Mouse (Mus musculus): Measurements from ENCODE around the gene Zwilch. TPM values are rescaled to one million over a fixed set of nuclear protein-coding genes. Genes with fewer than 3 reads are reported as not detected.
"Not testable (repeated sequence)": the region's sequence is repeated elsewhere in the genome, so short reads cannot be mapped to it uniquely, and the experiment has no call there.

Gene Zwilch
- total and polyA plus RNA-seq, 3 experiments, result 49.3 to 74.1 (median 72.8) TPM

DNA sequence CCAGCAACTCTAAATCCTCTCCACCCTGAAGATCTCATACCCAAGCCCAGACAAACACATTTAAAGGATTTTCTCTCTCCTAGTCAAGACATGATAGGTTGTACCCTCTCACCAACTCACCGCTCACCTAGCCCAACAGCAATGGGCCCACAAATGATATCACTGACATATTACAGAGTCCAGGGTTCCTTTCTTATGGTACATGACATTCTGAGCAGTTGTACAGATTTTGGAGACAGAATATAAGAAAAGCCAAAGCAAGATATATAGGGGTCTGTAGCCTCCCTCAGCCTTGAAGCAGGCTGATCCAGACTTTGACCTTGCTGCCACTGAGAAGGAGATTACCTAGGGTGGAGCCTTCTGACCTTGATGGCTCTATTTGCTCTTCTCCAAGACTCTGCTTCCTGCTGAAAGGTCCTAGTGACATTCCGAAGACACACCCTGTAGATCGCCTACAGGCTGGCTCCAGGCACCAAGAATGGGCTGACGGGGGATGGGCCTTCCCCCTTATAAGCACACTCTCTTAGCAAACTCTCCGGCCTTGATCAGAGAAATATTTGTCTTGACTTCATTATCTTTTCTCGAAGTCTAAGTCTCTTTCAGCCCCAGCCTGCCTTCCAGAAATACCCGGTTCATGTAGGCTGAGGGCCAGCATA, 26.0 kb upstream of the Zwilch start:
- in situ Hi-C loops (cut with MboI; ENCODE audit: low pct_ligation_motif_present, low pct_unique_long_range_greater_than_20kb, low sequenced_read_pairs), result loop anchor here (10.0 kb wide), 1 partner anchor 56 kb away; the partner anchor contains the start of gene Map2k1
- H3K9me3 ChIP-seq (replicated peaks; ENCODE audit: low read length); H3K4me2 ChIP-seq (ENCODE audit: insufficient read depth, low read depth, poor library complexity, severe bottlenecking); H3K4me1 ChIP-seq (ENCODE audit: control insufficient read depth in 1 of 2, insufficient read depth in 2 of 2); H3K27me3 ChIP-seq (replicated peaks); H3K4me3 ChIP-seq (replicated peaks in 1 of 3; ENCODE audit: low read depth in 2 of 3, low read length in 2 of 3, poor library complexity in 1 of 3); DNase-seq (ENCODE audit: extremely low read depth); dilution Hi-C loops (cut with MboI; ENCODE audit: extremely low pct_ligation_motif_present, extremely low pct_unique_long_range_greater_than_20kb, low sequenced_read_pairs); H3K9ac ChIP-seq (ENCODE audit: insufficient read depth, low read depth); H3K79me2 ChIP-seq (replicated peaks; ENCODE audit: control insufficient read depth, extremely low read depth, insufficient read depth, poor library complexity, severe bottlenecking); H3K27ac ChIP-seq (ENCODE audit: insufficient read depth, low read depth): not testable (repeated sequence)
- H3K36me3 ChIP-seq (replicated peaks in 1 of 2; ENCODE audit: control insufficient read depth in 1 of 2, insufficient read depth in 1 of 2, low read length in 1 of 2), result peaks cover 6 to 84% of the 10 kb centered on the region in 2 experiments

DNA sequence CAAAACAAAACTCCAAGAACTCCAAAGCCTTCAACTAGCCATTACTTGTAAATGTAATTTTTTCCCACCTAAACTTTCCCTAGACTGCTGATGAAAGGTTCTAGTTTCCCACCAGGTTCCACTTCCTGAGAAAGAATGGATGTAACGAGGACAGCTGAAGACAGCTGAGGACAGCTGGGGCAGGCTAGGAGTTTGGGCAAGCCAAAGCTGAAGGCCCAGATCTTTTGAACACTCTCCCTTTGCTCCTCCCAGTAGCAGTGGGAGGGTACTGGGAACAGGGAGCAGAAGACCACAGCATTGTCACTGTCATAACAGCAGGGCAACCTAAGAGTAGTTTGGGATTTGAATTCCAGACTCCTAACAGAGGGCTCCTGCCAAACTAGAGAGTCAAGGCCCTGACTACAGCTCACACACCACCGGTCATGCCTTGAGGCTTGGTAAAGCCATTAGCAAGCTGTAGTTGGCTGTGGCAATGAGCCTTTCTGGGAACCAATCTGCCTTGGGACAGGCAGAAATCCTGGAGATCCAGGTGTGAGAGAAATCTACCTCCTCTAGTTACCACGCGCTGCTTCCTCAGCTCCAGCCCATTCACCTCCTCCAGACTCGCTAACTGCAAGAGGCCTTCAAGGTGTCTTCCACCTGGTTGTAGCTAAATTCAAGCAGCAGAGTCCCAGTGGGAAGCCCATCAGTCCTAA, 25.3 kb upstream of the Zwilch start:
- H3K27me3 ChIP-seq (replicated peaks), result no peaks in the 10 kb centered on the region
- no peak for DNase-seq (ENCODE audit: extremely low read depth)
- no peak overlapping the region for H3K27ac ChIP-seq (ENCODE audit: insufficient read depth, low read depth)
- dilution Hi-C loops (cut with MboI; ENCODE audit: extremely low pct_ligation_motif_present, extremely low pct_unique_long_range_greater_than_20kb, low sequenced_read_pairs), result no loop called here
- TF ChIP-seq MAZ (IDR thresholded peaks at IDR 0.05; ENCODE audit: low read depth, low read length), result no peak
- no peak for TF ChIP-seq BHLHE40 (IDR thresholded peaks at IDR 0.05; ENCODE audit: low read depth, low read length)
- TF ChIP-seq TCF12 (IDR thresholded peaks at IDR 0.05; ENCODE audit: low read depth, low read length), result no peak
- TF ChIP-seq CHD1 (IDR thresholded peaks at IDR 0.05; ENCODE audit: low read depth, low read length), result no peak
- TF ChIP-seq MAFK (IDR thresholded peaks at IDR 0.05; ENCODE audit: insufficient replicate concordance, low read length), result no peak
- TF ChIP-seq USF2 (conservative IDR thresholded peaks at IDR 0.05; ENCODE audit: low read depth, low read length), result no peak
- no peak for TF ChIP-seq MYC (IDR thresholded peaks at IDR 0.05; ENCODE audit: low read depth, low read length)
- in situ Hi-C loops (cut with MboI; ENCODE audit: low pct_ligation_motif_present, low pct_unique_long_range_greater_than_20kb, low sequenced_read_pairs), result loop anchor here (10.0 kb wide), 1 partner anchor 57 kb away; the partner anchor contains the start of gene Map2k1
- H3K4me1 ChIP-seq (ENCODE audit: control insufficient read depth in 1 of 2, insufficient read depth in 2 of 2), result peaks cover 0 to 6% of the 10 kb centered on the region in 2 experiments; a peak in 2 of 4 replicates
- H3K9me3 ChIP-seq (replicated peaks; ENCODE audit: low read length), result no peaks in the 10 kb centered on the region
- H3K36me3 ChIP-seq (replicated peaks in 1 of 2; ENCODE audit: control insufficient read depth in 1 of 2, insufficient read depth in 1 of 2, low read length in 1 of 2), result peaks cover 5 to 85% of the 10 kb centered on the region in 2 experiments
- no peaks in the 10 kb centered on the region for H3K79me2 ChIP-seq (replicated peaks; ENCODE audit: control insufficient read depth, extremely low read depth, insufficient read depth, poor library complexity, severe bottlenecking)
- no peak overlapping the region for H3K4me2 ChIP-seq (ENCODE audit: insufficient read depth, low read depth, poor library complexity, severe bottlenecking)
- no peak overlapping the region for H3K4me3 ChIP-seq (replicated peaks in 1 of 3; ENCODE audit: low read depth in 2 of 3, low read length in 2 of 3, poor library complexity in 1 of 3)
- H3K9ac ChIP-seq (ENCODE audit: insufficient read depth, low read depth), result no peak overlapping the region

DNA sequence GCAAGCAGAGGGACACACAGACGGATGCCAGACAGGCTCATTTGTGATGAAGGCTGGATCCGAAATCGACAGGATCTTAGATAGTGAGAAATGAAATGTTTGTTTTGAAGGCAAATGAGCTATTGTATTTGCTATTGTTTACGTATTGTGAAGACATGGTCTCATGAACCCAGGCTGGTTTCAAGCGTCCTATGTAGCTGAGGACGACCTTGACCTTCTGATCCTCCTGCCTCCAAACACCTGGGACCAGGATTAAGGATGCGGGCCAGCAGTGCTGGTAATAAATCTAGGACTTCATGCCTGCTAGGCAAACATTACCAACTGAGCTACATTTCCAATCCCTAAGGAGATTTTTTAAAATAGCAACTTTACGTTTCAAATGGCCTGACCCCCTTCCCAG, 24.6 kb upstream of the Zwilch start:
- Histone ChIP-seq H3K27ac (ENCODE audit: insufficient read depth, low read depth) (no peak overlapping the region), H3K4me3 (replicated peaks in 1 of 3; ENCODE audit: low read depth in 2 of 3, low read length in 2 of 3, poor library complexity in 1 of 3) (no peak overlapping the region), H3K9me3 (replicated peaks; ENCODE audit: low read length) (no peaks in the 10 kb centered on the region), H3K36me3 (replicated peaks in 1 of 2; ENCODE audit: control insufficient read depth in 1 of 2, insufficient read depth in 1 of 2, low read length in 1 of 2) (peaks cover 11 to 85% of the 10 kb centered on the region in 2 experiments), H3K27me3 (replicated peaks) (no peaks in the 10 kb centered on the region), H3K4me2 (ENCODE audit: insufficient read depth, low read depth, poor library complexity, severe bottlenecking) (no peak overlapping the region), H3K9ac (ENCODE audit: insufficient read depth, low read depth) (no peak overlapping the region), H3K4me1 (ENCODE audit: control insufficient read depth in 1 of 2, insufficient read depth in 2 of 2) (peaks cover 0 to 6% of the 10 kb centered on the region in 2 experiments; a peak in 2 of 4 replicates), H3K79me2 (replicated peaks; ENCODE audit: control insufficient read depth, extremely low read depth, insufficient read depth, poor library complexity, severe bottlenecking) (no peaks in the 10 kb centered on the region)
- TF ChIP-seq PAX5 (IDR thresholded peaks at IDR 0.05; ENCODE audit: low read length) (no peak), TBP (conservative IDR thresholded peaks at IDR 0.05; ENCODE audit: low read depth, low read length) (no peak), SMC3 (IDR thresholded peaks at IDR 0.05; ENCODE audit: low read depth, low read length) (no peak)
- in situ Hi-C loops (cut with MboI; ENCODE audit: low pct_ligation_motif_present, low pct_unique_long_range_greater_than_20kb, low sequenced_read_pairs), result loop anchor here (10.0 kb wide), 1 partner anchor 57 kb away; the partner anchor contains the start of gene Map2k1
- DNase-seq (ENCODE audit: extremely low read depth), result no peak
- dilution Hi-C loops (cut with MboI; ENCODE audit: extremely low pct_ligation_motif_present, extremely low pct_unique_long_range_greater_than_20kb, low sequenced_read_pairs), result no loop called here
